Mouse (Mus musculus) ES-Bruce4 (cell line): Measurements from ENCODE around the gene Arrdc1.

Experiments used
- CTCF ChIP-seq: IDR thresholded peaks from one replicate; pipeline ENCODE4 v1.8.1; 2011; ENCODE audit warnings: low read depth, low read length
- EP300 ChIP-seq: IDR thresholded peaks from 2 replicates; pipeline ENCODE4 v1.6.1; 2011; ENCODE audit warnings: low read depth, low read length; ENCODE audit not compliant: insufficient read depth
- POLR2A ChIP-seq: IDR thresholded peaks from one replicate; pipeline ENCODE4 v1.8.1; 2011; ENCODE audit warnings: low read length; ENCODE audit not compliant: insufficient read depth

- TF ChIP-seq EP300 (peak; percentile 5; the same call in 1 of the 2 replicates), CTCF (no peak), POLR2A (peak; percentile 97)
These were observed at the start of gene Arrdc1 for GRCm38 (mm10) chr2:24935057-24935796.
